Comparison of ENCODE assay signal across 24 mouse cellular contexts in the genomic region with DNA sequence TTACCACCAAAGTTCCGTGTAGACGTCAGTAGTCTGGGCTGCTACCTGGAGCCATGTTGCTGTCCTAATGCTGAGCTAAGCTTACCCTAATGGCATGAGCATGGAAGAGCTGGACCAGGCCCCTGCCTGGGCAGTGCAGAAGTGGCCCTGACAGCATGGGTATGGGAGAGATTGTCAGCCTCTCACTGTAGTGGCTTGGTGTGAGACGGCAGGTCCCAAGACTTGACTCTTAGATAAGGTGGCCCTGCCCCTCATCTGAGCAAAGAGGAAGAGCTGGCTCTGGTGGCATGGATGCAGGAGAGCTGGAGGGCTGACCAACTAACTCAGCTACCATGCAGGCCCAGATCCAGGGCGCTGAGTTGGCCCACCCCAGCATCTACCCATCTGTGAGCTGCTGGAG.
DNase-seq lines count a peak whose midpoint lies in the region; ATAC-seq and TF ChIP-seq lines count a peak whose summit lies in the region.
"Had no signal": no experiment of that assay in that cellular context is flagged by ENCODE, and none has a peak within 500 bp of the region (broad histone marks: within the 10 kb centered on the region; RNA-seq: fewer than 3 reads in every experiment).

No protein-coding gene starts in this region.

- H3K4me1 ChIP-seq in forebrain, embryonic 15.5 days, result peaks cover 6% of the 10 kb centered on the region; the same call in 1 of the 2 replicates
- peaks cover 11% of the 10 kb centered on the region for H3K4me1 ChIP-seq in forebrain, embryonic 10.5 days
- peaks cover 23% of the 10 kb centered on the region for H3K4me1 ChIP-seq in liver, embryonic 13.5 days (replicated peaks)
- 0 out of 2 replicates have a peak, but pooled peaks cover 3% of the 10 kb centered on the region for H3K4me1 ChIP-seq in liver, postnatal 0 days (ENCODE audit: insufficient read depth)
- H3K4me1 ChIP-seq: embryonic facial prominence, embryonic 13.5 days; heart, embryonic 10.5 days; hindbrain, embryonic 12.5 days; intestine, embryonic 15.5 days had no signal

- H3K4me3 ChIP-seq in forebrain, embryonic 15.5 days, result no peak overlapping the region
- no peak overlapping the region for H3K4me3 ChIP-seq in forebrain, embryonic 10.5 days
- H3K4me3 ChIP-seq in liver, embryonic 13.5 days (replicated peaks), result no peak overlapping the region
- H3K4me3 ChIP-seq in liver, postnatal 0 days (ENCODE audit: low read depth, low read length), result no peak overlapping the region
- H3K4me3 ChIP-seq: embryonic facial prominence, embryonic 13.5 days; heart, embryonic 10.5 days; hindbrain, embryonic 12.5 days; intestine, embryonic 15.5 days had no signal

- H3K27ac ChIP-seq in forebrain, embryonic 15.5 days (replicated peaks), result no peak overlapping the region
- no peak overlapping the region for H3K27ac ChIP-seq in forebrain, embryonic 10.5 days
- peak overlapping the region; percentile 36 for H3K27ac ChIP-seq in liver, embryonic 13.5 days
- H3K27ac ChIP-seq in liver, postnatal 0 days (ENCODE audit: low read depth), result no peak overlapping the region
- H3K27ac ChIP-seq: embryonic facial prominence, embryonic 13.5 days; heart, embryonic 10.5 days; hindbrain, embryonic 12.5 days; intestine, embryonic 15.5 days had no signal

- H3K9ac ChIP-seq in forebrain, embryonic 15.5 days (replicated peaks), result no peak overlapping the region
- no peak overlapping the region for H3K9ac ChIP-seq in liver, embryonic 13.5 days
- no peak overlapping the region for H3K9ac ChIP-seq in liver, postnatal 0 days (replicated peaks)
- H3K9ac ChIP-seq: embryonic facial prominence, embryonic 13.5 days; hindbrain, embryonic 12.5 days; intestine, embryonic 15.5 days had no signal

- no peaks in the 10 kb centered on the region for H3K36me3 ChIP-seq in forebrain, embryonic 15.5 days
- peaks cover 5% of the 10 kb centered on the region; the same call in 1 of the 2 replicates for H3K36me3 ChIP-seq in forebrain, embryonic 10.5 days (replicated peaks)
- no peaks in the 10 kb centered on the region for H3K36me3 ChIP-seq in liver, embryonic 13.5 days
- no peaks in the 10 kb centered on the region for H3K36me3 ChIP-seq in liver, postnatal 0 days (replicated peaks; ENCODE audit: insufficient read depth, low read length)
- H3K36me3 ChIP-seq: embryonic facial prominence, embryonic 13.5 days; heart, embryonic 10.5 days; hindbrain, embryonic 12.5 days; intestine, embryonic 15.5 days had no signal

- TF ChIP-seq EP300 in liver, postnatal 0 days (IDR thresholded peaks at IDR 0.05; ENCODE audit: low read depth), result no peak

- no peak overlapping the region for H3K4me2 ChIP-seq in forebrain, embryonic 15.5 days (replicated peaks)
- H3K4me2 ChIP-seq in liver, embryonic 13.5 days, result peak overlapping the region; percentile 2; the same call in 1 of the 2 replicates
- no peak overlapping the region for H3K4me2 ChIP-seq in liver, postnatal 0 days (ENCODE audit: low read depth, low read length)
- H3K4me2 ChIP-seq: embryonic facial prominence, embryonic 13.5 days; hindbrain, embryonic 12.5 days; intestine, embryonic 15.5 days had no signal

- TF ChIP-seq CTCF in liver, postnatal 0 days (IDR thresholded peaks at IDR 0.05; ENCODE audit: low read depth), result no peak

- ATAC-seq in forebrain, embryonic 15.5 days (replicated peaks), result 0 out of 2 replicates have a peak, but pooled peaks have one; percentile 26
- ATAC-seq in erythroblast, adult 5-6 weeks (replicated peaks; ENCODE audit: low FRiP score, poor library complexity, severe bottlenecking), result 0 out of 2 replicates have a peak, but pooled peaks have one; percentile 25
- peak; percentile 90 for ATAC-seq in liver, embryonic 13.5 days (ENCODE audit: low read depth)
- ATAC-seq in liver, postnatal 0 days, result peak; percentile 35; the same call in 1 of the 2 replicates
- no peak for ATAC-seq in erythroid progenitor cell, adult 5-6 weeks (replicated peaks; ENCODE audit: low FRiP score, poor library complexity, severe bottlenecking)
- ATAC-seq: activated CD4-positive, CD25-positive, alpha-beta regulatory T cell, adult 4 months; CD4-positive, CD25-positive, alpha-beta regulatory T cell, adult 4 months; intestine, embryonic 15.5 days; Patski had no signal

- 96% methylated on average over 4 of the region's 4 CpGs for WGBS in forebrain, embryonic 15.5 days
- WGBS in forebrain, embryonic 10.5 days, result 89% methylated on average over 4 of the region's 4 CpGs
- WGBS in liver, embryonic 13.5 days (ENCODE audit: insufficient replicate concordance), result 49% methylated on average over 4 of the region's 4 CpGs
- WGBS in liver, postnatal 0 days (ENCODE audit: insufficient replicate concordance), result 71% methylated on average over 4 of the region's 4 CpGs

- DNase-seq in forebrain, embryonic 10.5 days (ENCODE audit: extremely low spot score, low spot score), result no peak
- DNase-seq in liver, embryonic 13.5 days, result peak; percentile 42
- no peak for DNase-seq in liver, postnatal 0 days
- DNase-seq in kidney, postnatal 4 days, result no peak
- no peak for DNase-seq in thymus, postnatal 14 days
- DNase-seq: adrenal gland, postnatal 25 days; B cell, adult 2 months; cerebellum, adult 2 months; cerebellum, postnatal 14 days; gastrocnemius, postnatal 10 days; heart, adult 18-20 months; heart, postnatal 10 days; heart, postnatal 4 days had no signal

- no peaks in the 10 kb centered on the region for H3K9me3 ChIP-seq in forebrain, embryonic 15.5 days
- no peaks in the 10 kb centered on the region for H3K9me3 ChIP-seq in forebrain, embryonic 10.5 days
- no peaks in the 10 kb centered on the region for H3K9me3 ChIP-seq in liver, embryonic 13.5 days (replicated peaks)
- H3K9me3 ChIP-seq in liver, postnatal 0 days (ENCODE audit: low read length), result no peaks in the 10 kb centered on the region
- H3K9me3 ChIP-seq: embryonic facial prominence, embryonic 13.5 days; G1E; heart, embryonic 10.5 days; hindbrain, embryonic 12.5 days; intestine, embryonic 15.5 days had no signal

- no peaks in the 10 kb centered on the region for H3K27me3 ChIP-seq in forebrain, embryonic 15.5 days
- H3K27me3 ChIP-seq in forebrain, embryonic 10.5 days (ENCODE audit: poor library complexity, severe bottlenecking), result no peaks in the 10 kb centered on the region
- no peaks in the 10 kb centered on the region for H3K27me3 ChIP-seq in liver, embryonic 13.5 days
- no peaks in the 10 kb centered on the region for H3K27me3 ChIP-seq in liver, postnatal 0 days (ENCODE audit: insufficient read depth, low read length)
- H3K27me3 ChIP-seq: embryonic facial prominence, embryonic 13.5 days; hindbrain, embryonic 12.5 days; intestine, embryonic 15.5 days; Patski had no signal
